Mouse (Mus musculus) intestine, embryonic 16.5 days (tissue): Measurements from ENCODE around the gene Paqr3. TPM values are rescaled to one million over a fixed set of nuclear protein-coding genes. Genes with fewer than 3 reads are reported as not detected.

Source experiments
- ATAC-seq: fragments of 200-750 bp; cut with Nextera tagmentation; 2 replicates; pipeline ENCODE4 v1.8.0; 2017; ENCODE audit warnings: moderate TSS enrichment, moderate library complexity
- H3K27ac ChIP-seq: fragments of 300-500 bp; sonication (generic); 2 replicates; pipeline ENCODE4 v1.5.1; 2014; ENCODE audit warnings: mild to moderate bottlenecking, low read length
- H3K27me3 ChIP-seq: fragments of 300-500 bp; sonication (generic); replicated peaks from 2 replicates; pipeline ENCODE4 v1.6.1; 2014; ENCODE audit warnings: low read length, control low read depth, mixed read lengths; ENCODE audit not compliant: control insufficient read depth, insufficient read depth
- H3K36me3 ChIP-seq: fragments of 300-500 bp; sonication (generic); 2 replicates; pipeline ENCODE4 v1.6.1; 2014; ENCODE audit warnings: low read length, control low read depth; ENCODE audit not compliant: control insufficient read depth, insufficient read depth
- H3K4me1 ChIP-seq: fragments of 300-500 bp; sonication (generic); 2 replicates; pipeline ENCODE4 v1.6.1; 2014; ENCODE audit warnings: low read length, control low read depth, mixed read lengths; ENCODE audit not compliant: control insufficient read depth, insufficient read depth
- H3K4me2 ChIP-seq: fragments of 300-500 bp; sonication (generic); 2 replicates; pipeline ENCODE4 v1.6.1; 2014; ENCODE audit warnings: low read depth, low read length, control low read depth
- H3K4me3 ChIP-seq: fragments of 300-500 bp; sonication (generic); 2 replicates; pipeline ENCODE4 v1.5.1; 2014; ENCODE audit warnings: mild to moderate bottlenecking, low read length
- H3K9ac ChIP-seq: fragments of 300-500 bp; sonication (generic); 2 replicates; pipeline ENCODE4 v1.6.1; 2014; ENCODE audit warnings: low read depth, low read length
- H3K9me3 ChIP-seq: fragments of 300-500 bp; sonication (generic); 2 replicates; pipeline ENCODE4 v1.6.1; 2016; ENCODE audit warnings: low read length, control low read depth; ENCODE audit not compliant: control insufficient read depth
- WGBS: fragments of 180-500 bp; shearing (Covaris S2); extraction: QIAGEN DNeasy Blood & Tissue Kit; methylation state at CpG from one replicate; pipeline ENCODE4 v1.1.7; 2014; 5-methylcytosine and 5-hydroxymethylcytosine counted together
- polyA plus RNA-seq: library from polyadenylated mRNA; unstranded; fragments of >200 nt; fragmentation: Nextera tagmentation; extraction: Ambion mirVana; gene quantifications from 2 replicates; pipeline ENCODE4 v1.2.1, GENCODE M21; 2015

Paqr3 gene
- polyA plus RNA-seq, 1 experiment from 2014 or later, result 1.4 TPM

- Histone ChIP-seq H3K9ac (no peak overlapping the region), H3K27ac (no peak overlapping the region), H3K4me1 (no peaks in the 10 kb centered on the region), H3K9me3 (no peaks in the 10 kb centered on the region), H3K4me3 (no peak overlapping the region), H3K36me3 (peaks cover 10% of the 10 kb centered on the region), H3K27me3 (no peaks in the 10 kb centered on the region), H3K4me2 (no peak overlapping the region)
- WGBS, result 95% methylated on average over 16 of the region's 16 CpGs
- no peak for ATAC-seq
Measured at GRCm38 (mm10) chr5:97087746-97088145, 23.6 kb downstream of the Paqr3 start.

- no peak for ATAC-seq
- WGBS, result 86% methylated on average over 24 of the region's 24 CpGs
Measured at GRCm38 (mm10) chr5:97087030-97087630, 24.3 kb downstream of the Paqr3 start.

GRCm38 (mm10) chr5:97085071-97085470 is 26.3 kb downstream of the Paqr3 start:
- Histone ChIP-seq H3K4me1 (no peaks in the 10 kb centered on the region), H3K27ac (no peak overlapping the region), H3K4me2 (no peak overlapping the region), H3K9me3 (no peaks in the 10 kb centered on the region), H3K36me3 (peaks cover 10% of the 10 kb centered on the region; the same call in 1 of the 2 replicates), H3K27me3 (no peaks in the 10 kb centered on the region), H3K4me3 (no peak overlapping the region), H3K9ac (no peak overlapping the region)
- ATAC-seq, result no peak
- WGBS, result 88% methylated on average over 6 of the region's 6 CpGs

More at GRCm38 (mm10) chr5:97087030-97087630, 24.3 kb downstream of the Paqr3 start:
- Histone ChIP-seq H3K36me3 (peaks cover 10% of the 10 kb centered on the region), H3K27ac (no peak overlapping the region), H3K27me3 (no peaks in the 10 kb centered on the region), H3K4me2 (no peak overlapping the region), H3K9ac (no peak overlapping the region), H3K9me3 (no peaks in the 10 kb centered on the region), H3K4me3 (no peak overlapping the region), H3K4me1 (no peaks in the 10 kb centered on the region)

GRCm38 (mm10) chr5:97084541-97084940 is 26.9 kb downstream of the Paqr3 start:
- WGBS, result 86% methylated on average over 4 of the region's 4 CpGs

GRCm38 (mm10) chr5:97083701-97084100 is 27.7 kb downstream of the Paqr3 start:
- Histone ChIP-seq H3K4me2 (no peak overlapping the region), H3K4me1 (no peaks in the 10 kb centered on the region), H3K9ac (no peak overlapping the region), H3K4me3 (no peak overlapping the region), H3K27ac (no peak overlapping the region), H3K9me3 (no peaks in the 10 kb centered on the region), H3K27me3 (no peaks in the 10 kb centered on the region), H3K36me3 (peaks cover 8% of the 10 kb centered on the region; the same call in 1 of the 2 replicates)
- ATAC-seq, result no peak
- 78% methylated on average over 6 of the region's 6 CpGs for WGBS

More at GRCm38 (mm10) chr5:97084541-97084940, 26.9 kb downstream of the Paqr3 start:
- H3K27me3 ChIP-seq, result no peaks in the 10 kb centered on the region
- no peaks in the 10 kb centered on the region for H3K9me3 ChIP-seq
- H3K4me2 ChIP-seq, result no peak overlapping the region
- H3K36me3 ChIP-seq, result peaks cover 8% of the 10 kb centered on the region; the same call in 1 of the 2 replicates
- no peak overlapping the region for H3K27ac ChIP-seq
- H3K9ac ChIP-seq, result no peak overlapping the region
- H3K4me1 ChIP-seq, result no peaks in the 10 kb centered on the region
- no peak for ATAC-seq
- no peak overlapping the region for H3K4me3 ChIP-seq

- Histone ChIP-seq H3K27ac (no peak overlapping the region), H3K36me3 (no peaks in the 10 kb centered on the region), H3K4me1 (no peaks in the 10 kb centered on the region), H3K4me2 (no peak overlapping the region), H3K9me3 (no peaks in the 10 kb centered on the region), H3K4me3 (no peak overlapping the region), H3K27me3 (no peaks in the 10 kb centered on the region), H3K9ac (no peak overlapping the region)
- 70% methylated on average over 3 of the region's 3 CpGs for WGBS
- ATAC-seq, result no peak
Measured at GRCm38 (mm10) chr5:97081481-97081880, 29.9 kb downstream of the Paqr3 start.

- H3K9ac ChIP-seq, result no peak overlapping the region
- H3K27me3 ChIP-seq, result no peaks in the 10 kb centered on the region
- no peaks in the 10 kb centered on the region for H3K36me3 ChIP-seq
- H3K4me3 ChIP-seq, result no peak overlapping the region
- H3K9me3 ChIP-seq, result no peaks in the 10 kb centered on the region
- no peak overlapping the region for H3K27ac ChIP-seq
- WGBS, result 74% methylated on average over 5 of the region's 5 CpGs
- no peak for ATAC-seq
- H3K4me1 ChIP-seq, result no peaks in the 10 kb centered on the region
- no peak overlapping the region for H3K4me2 ChIP-seq
Measured at GRCm38 (mm10) chr5:97078641-97079040, 32.8 kb downstream of the Paqr3 start.

- 66% methylated on average over 7 of the region's 7 CpGs for WGBS
- Histone ChIP-seq H3K4me1 (no peaks in the 10 kb centered on the region), H3K27ac (no peak overlapping the region), H3K4me3 (no peak overlapping the region), H3K4me2 (no peak overlapping the region), H3K9ac (no peak overlapping the region), H3K36me3 (no peaks in the 10 kb centered on the region), H3K9me3 (no peaks in the 10 kb centered on the region), H3K27me3 (no peaks in the 10 kb centered on the region)
- ATAC-seq, result no peak
Measured at GRCm38 (mm10) chr5:97077676-97078075, 33.7 kb downstream of the Paqr3 start.

- Histone ChIP-seq H3K36me3 (no peaks in the 10 kb centered on the region), H3K9ac (no peak overlapping the region), H3K4me1 (no peaks in the 10 kb centered on the region), H3K27ac (no peak overlapping the region), H3K9me3 (no peaks in the 10 kb centered on the region), H3K4me2 (no peak overlapping the region), H3K4me3 (no peak overlapping the region), H3K27me3 (no peaks in the 10 kb centered on the region)
- 91% methylated on average over 5 of the region's 5 CpGs for WGBS
- ATAC-seq, result no peak
Measured at GRCm38 (mm10) chr5:97076167-97076566, 35.2 kb downstream of the Paqr3 start.
